In the genomic region with DNA sequence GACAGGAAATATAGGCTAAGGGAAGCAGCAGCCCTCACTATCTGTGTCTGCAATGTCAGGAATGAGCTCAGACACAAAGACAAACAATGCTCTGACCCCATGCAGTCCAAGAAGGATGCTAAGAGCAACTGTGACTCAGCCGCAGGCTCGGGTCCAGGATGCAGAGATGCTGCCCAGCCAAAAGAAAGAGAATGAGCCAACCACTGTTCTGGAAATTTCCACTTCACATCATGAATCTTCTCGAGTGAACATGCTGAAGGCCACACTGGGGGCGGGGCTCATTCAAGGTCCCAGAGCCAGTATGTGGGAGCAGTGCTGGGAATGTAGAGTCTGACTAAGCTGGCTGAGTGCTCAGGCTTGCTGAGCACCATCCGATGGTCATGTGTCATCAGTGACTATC, we compare ENCODE assay signal across 8 mouse cellular contexts. TPM values are rescaled to one million over a fixed set of nuclear protein-coding genes. Genes with fewer than 3 reads are reported as not detected.
DNase-seq lines count a peak whose midpoint lies in the region; ATAC-seq lines count a peak whose summit lies in the region.

No protein-coding gene starts in this region.

- H3K36me3 ChIP-seq in heart, embryonic 12.5 days: no peaks in the 10 kb centered on the region
- no peaks in the 10 kb centered on the region for H3K36me3 ChIP-seq in forebrain, embryonic 14.5 days (ENCODE audit: control insufficient read depth, insufficient read depth, low read length)

- peak; percentile 78 for DNase-seq in layer of hippocampus, adult 9-11 months
- no peak for DNase-seq in layer of hippocampus, postnatal 14 days (ENCODE audit: low spot score in 2 of 2)
- peak; percentile 76 for DNase-seq in cerebellum, adult 8-10 months
- peak; percentile 82 to 85 for DNase-seq in kidney, postnatal 25 days
- peak; percentile 90 for DNase-seq in skeletal muscle tissue, adult 2 months (ENCODE audit: low read depth, low spot score)
- no peak for DNase-seq in forebrain, embryonic 14.5 days (ENCODE audit: low spot score)
- no peak for DNase-seq in retina, embryonic 14.5 days (ENCODE audit: low spot score)

- no peak overlapping the region for H3K4me2 ChIP-seq in heart, embryonic 12.5 days
- H3K4me2 ChIP-seq in forebrain, embryonic 14.5 days (ENCODE audit: low read length): no peak overlapping the region

- H3K27ac ChIP-seq in heart, embryonic 12.5 days (ENCODE audit: poor library complexity, severe bottlenecking): no peak overlapping the region
- no peak overlapping the region for H3K27ac ChIP-seq in forebrain, embryonic 14.5 days (ENCODE audit: low read depth, low read length)

- no peak overlapping the region for H3K4me3 ChIP-seq in heart, embryonic 12.5 days
- no peak overlapping the region for H3K4me3 ChIP-seq in forebrain, embryonic 14.5 days (ENCODE audit: low read depth, low read length)

- no peaks in the 10 kb centered on the region for H3K9me3 ChIP-seq in heart, embryonic 12.5 days (replicated peaks)
- no peaks in the 10 kb centered on the region for H3K9me3 ChIP-seq in forebrain, embryonic 14.5 days (replicated peaks; ENCODE audit: control insufficient read depth, low read length)

- H3K9ac ChIP-seq in heart, embryonic 12.5 days: no peak overlapping the region
- H3K9ac ChIP-seq in forebrain, embryonic 14.5 days (ENCODE audit: low read length): no peak overlapping the region

- WGBS in heart, embryonic 12.5 days: 51% methylated on average over 5 of the region's 5 CpGs
- WGBS in forebrain, embryonic 14.5 days: 72% methylated on average over 5 of the region's 5 CpGs

- H3K4me1 ChIP-seq in heart, embryonic 12.5 days (replicated peaks): peaks cover 9% of the 10 kb centered on the region
- peaks cover 3% of the 10 kb centered on the region for H3K4me1 ChIP-seq in forebrain, embryonic 14.5 days (ENCODE audit: control insufficient read depth, insufficient read depth, low read length)

- no peaks in the 10 kb centered on the region for H3K27me3 ChIP-seq in heart, embryonic 12.5 days (replicated peaks)
- no peaks in the 10 kb centered on the region for H3K27me3 ChIP-seq in forebrain, embryonic 14.5 days (replicated peaks; ENCODE audit: control insufficient read depth, insufficient read depth, low read length)

- peak; percentile 61; the same call in 1 of the 2 replicates for ATAC-seq in heart, embryonic 12.5 days (ENCODE audit: insufficient number of reproducible peaks, low FRiP score)
- ATAC-seq in forebrain, embryonic 14.5 days: no peak

RNA-seq across cellular contexts. Expression of a gene that starts 23.2 kb away (rescaled TPM):
- total RNA-seq in layer of hippocampus, postnatal 14 days (2021): 100 to 1,000 TPM; 188 to 193 TPM
- polyA plus RNA-seq in heart, embryonic 12.5 days (2016; fragmentation: Nextera tagmentation; extraction: Ambion mirVana): 5.8 and 6.0 TPM in 2 replicates
- polyA plus RNA-seq in forebrain, embryonic 14.5 days (2014; fragmentation: Nextera tagmentation; extraction: Ambion mirVana): 29.0 and 33.2 TPM in 2 replicates

Comparison
In these comparisons a context has a peak if more than half of its experiments do, and no peak if none do; other contexts are left out.
1. DNase-seq: peak in layer of hippocampus, adult 9-11 months (single experiment), cerebellum, adult 8-10 months (single experiment), kidney, postnatal 25 days (2 of 2) and skeletal muscle tissue, adult 2 months (single experiment); none in layer of hippocampus, postnatal 14 days (0 of 2), forebrain, embryonic 14.5 days (single experiment) and retina, embryonic 14.5 days (single experiment).